Mouse (Mus musculus) cerebellum, adult 2 months (tissue): ENCODE data around the gene Nxn. TPM values are rescaled to one million over a fixed set of nuclear protein-coding genes. Genes with fewer than 3 reads are reported as not detected.
A peak's percentile ranks its signal among the peaks of the same experiment; 100 is the strongest.

ENCODE experiments used
- DNase-seq, 2 experiments: peaks; one replicate each; pipeline ENCODE4 v3.0.0; 2021
- H3K27ac ChIP-seq: fragments of 200-500 bp; 2 replicates; pipeline ENCODE4 v1.5.1; 2012; ENCODE audit warnings: low read length, control low read depth, inconsistent platforms; ENCODE audit not compliant: insufficient read depth
- H3K27me3 ChIP-seq: fragments of 200-500 bp; 2 replicates; pipeline ENCODE4 v1.6.1; 2012; ENCODE audit warnings: inconsistent platforms, mild to moderate bottlenecking, low read length, moderate library complexity; ENCODE audit not compliant: control insufficient read depth, insufficient read depth
- H3K4me1 ChIP-seq: fragments of 200-500 bp; 2 replicates; pipeline ENCODE4 v1.6.1; 2011; ENCODE audit warnings: low read length; ENCODE audit not compliant: control insufficient read depth, insufficient read depth
- H3K4me3 ChIP-seq: fragments of 200-500 bp; replicated peaks from 2 replicates; pipeline ENCODE3; 2011; ENCODE audit warnings: mild to moderate bottlenecking, low read depth, low read length, control low read depth; ENCODE audit not compliant: insufficient read depth
- CTCF ChIP-seq: fragments of 200-500 bp; IDR thresholded peaks from 2 replicates; pipeline ENCODE4 v1.5.1; 2011; ENCODE audit warnings: low read depth, mild to moderate bottlenecking, control low read depth, low read length, moderate library complexity, borderline replicate concordance; ENCODE audit not compliant: insufficient read depth
- POLR2A ChIP-seq: fragments of 200-500 bp; IDR thresholded peaks from 2 replicates; pipeline ENCODE4 v1.6.1; 2011; ENCODE audit warnings: low read length, control low read depth, borderline replicate concordance; ENCODE audit not compliant: insufficient read depth
- WGBS: fragments of 180-500 bp; shearing (Covaris S2); methylation state at CpG from one replicate; pipeline ENCODE4 v1.1.7; 2018; 5-methylcytosine and 5-hydroxymethylcytosine counted together
- polyA plus RNA-seq: library from polyadenylated mRNA; depleted of rRNA; stranded (reverse); fragments of >200 nt; gene quantifications from 2 replicates; pipeline ENCODE4 v1.2.3, GENCODE M21; 2012

Gene Nxn
- polyA plus RNA-seq, 1 experiment: 24.3 TPM

DNA sequence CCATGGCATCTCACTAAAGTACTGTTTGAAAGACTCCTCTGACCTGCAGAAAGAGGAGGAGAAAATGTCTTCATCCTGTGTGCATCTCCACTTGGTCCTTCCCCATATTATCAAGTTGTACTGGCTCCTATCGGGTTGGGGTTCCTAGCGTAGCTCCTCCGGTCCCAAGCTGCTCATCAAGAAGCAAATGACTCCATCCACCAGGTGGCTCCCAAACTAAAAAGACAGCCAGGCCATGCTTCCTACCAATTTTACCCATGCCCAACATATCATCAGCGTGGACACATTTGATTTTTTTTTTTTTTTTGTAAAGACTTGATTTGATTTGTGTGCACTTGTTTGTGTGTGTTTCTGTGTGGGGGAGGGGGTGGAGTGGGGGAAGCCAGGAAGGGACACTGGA, 126.5 kb downstream of the Nxn start:
- 17% methylated on average over 4 of the region's 4 CpGs for WGBS
- H3K4me3 ChIP-seq: no peak overlapping the region
- DNase-seq: peak; percentile 63 to 74

GRCm38 (mm10) chr11:76268521-76269065, 130.3 kb downstream of the Nxn start:
- H3K4me1 ChIP-seq: peaks cover 13% of the 10 kb centered on the region
- no peak for TF ChIP-seq CTCF
- no peak for TF ChIP-seq POLR2A
- H3K4me3 ChIP-seq: no peak overlapping the region
- no peak overlapping the region for H3K27ac ChIP-seq
- WGBS: 67% methylated on average over 6 of the region's 6 CpGs
- no peaks in the 10 kb centered on the region for H3K27me3 ChIP-seq
- DNase-seq: peak in 1 of 2 experiments; percentile 12

More for the DNA sequence above, 126.5 kb downstream of the Nxn start:
- Histone ChIP-seq H3K27me3 (no peaks in the 10 kb centered on the region), H3K27ac (peak overlapping the region; percentile 70), H3K4me1 (peaks cover 12% of the 10 kb centered on the region)
- TF ChIP-seq POLR2A (no peak), CTCF (peak; percentile 56)

- Histone ChIP-seq H3K4me1 (peaks cover 17% of the 10 kb centered on the region), H3K27me3 (no peaks in the 10 kb centered on the region), H3K4me3 (no peak overlapping the region), H3K27ac (no peak overlapping the region)
- DNase-seq: peak in 1 of 2 experiments; percentile 9
- TF ChIP-seq POLR2A: no peak
- no peak for TF ChIP-seq CTCF
- WGBS: 71% methylated on average over 5 of the region's 5 CpGs
Measured at GRCm38 (mm10) chr11:76268001-76268459, 130.9 kb downstream of the Nxn start.

- Histone ChIP-seq H3K27ac (no peak overlapping the region), H3K4me1 (peaks cover 17% of the 10 kb centered on the region), H3K4me3 (no peak overlapping the region), H3K27me3 (no peaks in the 10 kb centered on the region)
- DNase-seq: no peak
- 72% methylated on average over 7 of the region's 7 CpGs for WGBS
- no peak for TF ChIP-seq CTCF
- TF ChIP-seq POLR2A: no peak
Measured at GRCm38 (mm10) chr11:76267550-76267949, 131.4 kb downstream of the Nxn start.

DNA sequence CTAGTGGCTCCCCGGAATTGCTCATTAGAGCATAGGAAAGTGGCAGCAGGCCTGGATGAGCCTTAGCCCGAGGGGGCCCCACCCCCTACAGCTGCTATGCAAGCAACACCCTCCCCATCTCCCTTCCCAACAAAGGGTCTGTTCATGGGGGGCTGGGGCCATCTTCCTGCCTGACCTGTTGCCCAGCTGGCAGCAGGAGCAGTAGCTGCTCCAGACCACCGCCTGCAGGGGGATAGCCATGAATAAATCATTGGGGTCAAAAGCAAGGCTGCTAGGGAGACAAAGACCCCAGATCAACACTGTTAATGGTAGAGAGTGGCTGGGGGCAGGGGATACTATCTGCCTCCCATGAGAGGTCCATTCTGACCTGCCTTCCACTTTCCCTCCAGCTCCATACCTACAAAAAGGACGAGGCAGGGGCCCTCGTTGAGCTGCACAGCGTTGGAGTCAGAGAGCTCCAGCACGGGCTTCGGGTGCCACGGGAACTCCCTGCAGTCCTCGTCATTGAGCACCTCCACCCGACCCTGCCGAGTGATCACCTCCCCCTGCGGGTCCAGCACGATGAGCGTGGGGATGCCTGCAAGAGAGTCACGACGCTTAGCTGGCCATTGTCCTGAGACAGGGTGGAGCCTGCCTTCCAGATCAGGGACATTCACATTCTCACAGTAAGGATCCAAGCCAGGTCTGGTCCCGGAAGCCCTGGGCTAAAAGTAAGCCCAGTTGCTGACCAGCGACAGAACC, 136.2 kb downstream of the Nxn start:
- no peak for TF ChIP-seq CTCF
- no peak for TF ChIP-seq POLR2A
- Histone ChIP-seq H3K27ac (0 out of 2 replicates have a peak overlapping the region, but pooled peaks have one; percentile 9), H3K4me1 (peaks cover 51% of the 10 kb centered on the region), H3K27me3 (no peaks in the 10 kb centered on the region), H3K4me3 (no peak overlapping the region)
- peak; percentile 48 to 68 for DNase-seq
- 18% methylated on average over 19 of the region's 19 CpGs for WGBS

DNA sequence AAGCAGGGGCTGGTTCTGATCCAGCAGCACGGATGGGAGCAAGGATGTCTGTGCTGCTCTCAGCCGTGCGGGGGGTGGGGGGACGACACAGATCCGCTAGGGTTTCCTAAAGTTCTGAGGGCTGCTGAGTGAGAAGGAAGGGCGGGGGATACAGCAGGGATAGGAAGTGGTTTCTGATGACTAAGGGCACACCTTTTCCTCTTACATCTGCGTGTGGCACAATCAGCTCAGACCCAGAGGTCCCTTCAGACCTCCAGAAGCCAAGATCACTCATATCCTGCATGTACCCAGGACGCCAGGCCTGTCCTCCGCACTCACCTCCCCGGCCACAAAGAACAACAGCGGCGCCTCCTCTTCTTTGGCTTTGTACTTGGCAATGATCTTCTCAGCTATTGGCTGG, 137.7 kb downstream of the Nxn start:
- H3K27me3 ChIP-seq: no peaks in the 10 kb centered on the region
- DNase-seq: peak in 1 of 2 experiments; percentile 31
- H3K4me1 ChIP-seq: peaks cover 63% of the 10 kb centered on the region
- H3K27ac ChIP-seq: peak overlapping the region; percentile 63; the same call in 1 of the 2 replicates
- H3K4me3 ChIP-seq: no peak overlapping the region
- TF ChIP-seq CTCF (no peak), POLR2A (no peak)
- WGBS: 41% methylated on average over 12 of the region's 12 CpGs

DNA sequence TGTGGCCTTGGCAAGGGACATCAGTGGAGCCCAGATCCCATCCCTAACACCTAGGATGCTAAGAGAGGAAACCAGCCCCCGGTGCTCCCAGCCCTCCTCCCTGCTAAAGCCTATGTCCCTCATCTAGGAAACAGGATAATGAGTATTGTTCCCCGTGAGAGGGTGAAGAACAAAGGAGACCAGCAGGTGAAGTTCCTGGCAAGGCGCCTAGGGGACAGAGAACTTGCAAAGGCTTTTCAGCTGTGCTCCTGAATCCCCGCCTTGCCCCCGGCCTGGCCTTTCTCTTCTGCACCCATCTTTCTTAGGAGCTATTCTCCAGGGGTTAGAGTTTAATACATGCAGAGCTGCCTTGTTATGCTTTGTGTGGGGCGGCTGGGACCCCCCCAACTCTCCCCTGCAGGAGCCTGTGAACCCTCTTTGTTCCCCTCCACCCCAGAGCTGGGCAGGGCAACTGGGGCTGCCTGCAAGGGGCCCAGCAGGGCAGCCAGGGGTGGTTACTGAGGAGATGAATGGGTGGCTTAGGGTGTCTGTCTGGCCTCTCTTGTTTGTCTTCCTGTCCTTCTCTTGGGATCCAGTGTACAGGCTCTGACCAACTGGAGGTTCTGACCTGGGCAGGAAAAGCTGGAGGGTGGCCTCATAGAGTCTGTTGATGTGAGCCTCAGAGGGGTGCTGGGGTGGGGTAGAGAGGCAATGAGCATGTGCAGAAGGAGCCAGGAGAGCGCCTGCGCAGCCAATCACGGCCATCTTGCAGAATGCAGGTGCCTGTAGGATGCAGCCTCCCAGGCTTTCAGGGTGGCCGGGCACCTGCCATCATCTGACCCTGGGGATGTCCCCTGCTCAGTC, 138.5 kb downstream of the Nxn start:
- peak overlapping the region; percentile 69 for H3K27ac ChIP-seq
- DNase-seq: peak in 1 of 2 experiments; percentile 40

More for the DNA sequence above, 138.5 kb downstream of the Nxn start:
- H3K4me3 ChIP-seq: no peak overlapping the region
- TF ChIP-seq POLR2A (no peak), CTCF (no peak)
- no peaks in the 10 kb centered on the region for H3K27me3 ChIP-seq
- 59% methylated on average over 10 of the region's 10 CpGs for WGBS
- peaks cover 69% of the 10 kb centered on the region for H3K4me1 ChIP-seq
